Comparison of ENCODE assay signal across 27 mouse cellular contexts in genomic region chr6:42421439-42421838, GRCm38 (mm10). TPM values are rescaled to one million over a fixed set of nuclear protein-coding genes. Genes with fewer than 3 reads are reported as not detected.
DNase-seq lines count a peak whose midpoint lies in the region; ATAC-seq and TF ChIP-seq lines count a peak whose summit lies in the region.
"Had no signal": no experiment of that assay in that cellular context is flagged by ENCODE, and none has a peak within 500 bp of the region (broad histone marks: within the 10 kb centered on the region; RNA-seq: fewer than 3 reads in every experiment).

No protein-coding gene starts in this region.

- H3K4me3 ChIP-seq in liver, postnatal 0 days (ENCODE audit: low read depth, low read length), result no peak overlapping the region
- H3K4me3 ChIP-seq: embryonic facial prominence, embryonic 13.5 days; forebrain, embryonic 15.5 days; heart, embryonic 10.5 days; layer of hippocampus, adult 2 months; lung, embryonic 15.5 days; midbrain, embryonic 10.5 days had no signal

- ATAC-seq in liver, postnatal 0 days, result peak; percentile 17; the same call in 1 of the 2 replicates
- ATAC-seq in monocyte, adult 5-6 weeks (replicated peaks; ENCODE audit: insufficient number of reproducible peaks, low FRiP score, low TSS enrichment, poor library complexity, severe bottlenecking), result peak; percentile 87
- ATAC-seq: forebrain, embryonic 15.5 days had no signal

- TF ChIP-seq EP300 in liver, postnatal 0 days (IDR thresholded peaks at IDR 0.05; ENCODE audit: low read depth), result no peak

- H3K36me3 ChIP-seq in liver, postnatal 0 days (replicated peaks; ENCODE audit: insufficient read depth, low read length), result no peaks in the 10 kb centered on the region
- H3K36me3 ChIP-seq: embryonic facial prominence, embryonic 13.5 days; forebrain, embryonic 15.5 days; heart, embryonic 10.5 days; lung, embryonic 15.5 days; midbrain, embryonic 10.5 days had no signal

- no peak overlapping the region for H3K27ac ChIP-seq in liver, postnatal 0 days (ENCODE audit: low read depth)
- H3K27ac ChIP-seq: embryonic facial prominence, embryonic 13.5 days; forebrain, embryonic 15.5 days; heart, embryonic 10.5 days; layer of hippocampus, adult 2 months; lung, embryonic 15.5 days; midbrain, embryonic 10.5 days had no signal

- H3K9ac ChIP-seq in liver, postnatal 0 days (replicated peaks), result no peak overlapping the region
- H3K9ac ChIP-seq: embryonic facial prominence, embryonic 13.5 days; forebrain, embryonic 15.5 days; lung, embryonic 15.5 days had no signal

- no peak overlapping the region for H3K4me2 ChIP-seq in liver, postnatal 0 days (ENCODE audit: low read depth, low read length)
- H3K4me2 ChIP-seq: embryonic facial prominence, embryonic 13.5 days; forebrain, embryonic 15.5 days; liver, embryonic 11.5 days; lung, embryonic 15.5 days had no signal

- H3K4me1 ChIP-seq in liver, postnatal 0 days (ENCODE audit: insufficient read depth), result no peaks in the 10 kb centered on the region
- H3K4me1 ChIP-seq: embryonic facial prominence, embryonic 13.5 days; forebrain, embryonic 15.5 days; heart, embryonic 10.5 days; lung, embryonic 15.5 days; midbrain, embryonic 10.5 days had no signal

- DNase-seq in liver, postnatal 0 days, result no peak
- DNase-seq in liver, result no peak
- peak; percentile 68 for DNase-seq in A20 (ENCODE audit: low read depth, low spot score)
- DNase-seq in c-Kit-positive CD71-negative TER-119-negative erythroid progenitor cells, embryonic 14.5 days (ENCODE audit: low read depth), result peak; percentile 39
- DNase-seq in adrenal gland, adult 2 months, result no peak
- no peak for DNase-seq in heart, adult 9 months (ENCODE audit: low spot score in 2 of 2)
- DNase-seq in layer of hippocampus, postnatal 14 days (ENCODE audit: low spot score in 2 of 2), result no peak
- DNase-seq: cerebellum, adult 9-11 months; gastrocnemius, postnatal 25 days; kidney, adult 18-20 months; kidney, postnatal 14 days; right cerebral cortex, postnatal 14 days; spleen, adult 18-20 months; thymus, adult 2 months had no signal

- H3K9me3 ChIP-seq in liver, postnatal 0 days (ENCODE audit: low read length), result no peaks in the 10 kb centered on the region
- H3K9me3 ChIP-seq: embryonic facial prominence, embryonic 13.5 days; forebrain, embryonic 15.5 days; heart, embryonic 10.5 days; lung, embryonic 15.5 days; midbrain, embryonic 10.5 days had no signal

- 31% methylated on average over 2 of the region's 2 CpGs for WGBS in liver, postnatal 0 days (ENCODE audit: insufficient replicate concordance)

- no peaks in the 10 kb centered on the region for H3K27me3 ChIP-seq in liver, postnatal 0 days (ENCODE audit: insufficient read depth, low read length)
- H3K27me3 ChIP-seq: embryonic facial prominence, embryonic 13.5 days; forebrain, embryonic 15.5 days; lung, embryonic 15.5 days had no signal

- no peak for TF ChIP-seq CTCF in liver, postnatal 0 days (IDR thresholded peaks at IDR 0.05; ENCODE audit: low read depth)

RNA-seq across cellular contexts. Expression of gene Tas2r126, which starts 12.9 kb away (rescaled TPM):
- polyA plus RNA-seq in liver, postnatal 0 days (2015; fragmentation: Nextera tagmentation; extraction: Ambion mirVana), result not detected in 2 replicates
- 1.1 TPM in 1 of 3 replicates, not detected in the others for total RNA-seq in monocyte, adult 5-6 weeks (2017)
- total RNA-seq in adrenal gland, adult 2 months (2021), result 1 to 10 TPM in 1 of 2 experiments, under 1 TPM in 1; 0.66 to 4.8 TPM
- polyA plus RNA-seq in adrenal gland, adult 2 months (2012; rRNA removed), result 0.11 TPM in 1 of 2 replicates, not detected in the other
- total RNA-seq in layer of hippocampus, postnatal 14 days (2021), result not detected
- total RNA-seq: gastrocnemius, postnatal 25 days; layer of hippocampus, adult 2 months; left cerebral cortex, postnatal 36 days had no signal
- polyA plus RNA-seq: embryonic facial prominence, embryonic 13.5 days; forebrain, embryonic 15.5 days; heart, embryonic 10.5 days; heart, postnatal 0 days; hindbrain, embryonic 11.5 days; liver, embryonic 11.5 days; lung, embryonic 15.5 days; midbrain, embryonic 10.5 days; neural tube, embryonic 14.5 days; stomach, embryonic 16.5 days; thymus, adult 2 months had no signal

RNA-seq across cellular contexts. Expression of gene Tas2r135, which starts 16.2 kb away (rescaled TPM):
- polyA plus RNA-seq in liver, postnatal 0 days (2015; fragmentation: Nextera tagmentation; extraction: Ambion mirVana), result not detected in 2 replicates
- total RNA-seq in monocyte, adult 5-6 weeks (2017), result 1.6 TPM in 1 of 3 replicates, not detected in the others
- 1 to 10 TPM in 1 of 2 experiments, under 1 TPM in 1; 0.62 to 4.4 TPM for total RNA-seq in adrenal gland, adult 2 months (2021)
- 0.16 TPM in 1 of 2 replicates, not detected in the other for polyA plus RNA-seq in adrenal gland, adult 2 months (2012; rRNA removed)
- under 1 TPM in 1 of 2 experiments, not detected in 1; 0.36 TPM for total RNA-seq in layer of hippocampus, postnatal 14 days (2021)
- total RNA-seq: gastrocnemius, postnatal 25 days; layer of hippocampus, adult 2 months; left cerebral cortex, postnatal 36 days had no signal
- polyA plus RNA-seq: embryonic facial prominence, embryonic 13.5 days; forebrain, embryonic 15.5 days; heart, embryonic 10.5 days; heart, postnatal 0 days; liver, embryonic 11.5 days; lung, embryonic 15.5 days; midbrain, embryonic 10.5 days; neural tube, embryonic 14.5 days; stomach, embryonic 16.5 days; thymus, adult 2 months had no signal

RNA-seq across cellular contexts. Expression of gene Tas2r143, which starts 21.4 kb away (rescaled TPM):
- polyA plus RNA-seq in liver, postnatal 0 days (2015; fragmentation: Nextera tagmentation; extraction: Ambion mirVana), result not detected in 2 replicates
- 2.9 to 4.2 TPM in 2 of 3 replicates, not detected in the other for total RNA-seq in monocyte, adult 5-6 weeks (2017)
- total RNA-seq in adrenal gland, adult 2 months (2021), result 1 to 10 TPM in 1 of 2 experiments, under 1 TPM in 1; 0.90 to 7.2 TPM
- polyA plus RNA-seq in adrenal gland, adult 2 months (2012; rRNA removed), result 0.50 and 0.63 TPM in 2 replicates
- total RNA-seq in layer of hippocampus, postnatal 14 days (2021), result not detected
- total RNA-seq: gastrocnemius, postnatal 25 days; layer of hippocampus, adult 2 months had no signal
- polyA plus RNA-seq: embryonic facial prominence, embryonic 13.5 days; forebrain, embryonic 15.5 days; heart, embryonic 10.5 days; heart, postnatal 0 days; hindbrain, embryonic 11.5 days; liver, embryonic 11.5 days; lung, embryonic 15.5 days; midbrain, embryonic 10.5 days; neural tube, embryonic 14.5 days; stomach, embryonic 16.5 days had no signal

RNA-seq across cellular contexts. Expression of gene Olfr458, which starts 43.6 kb away (rescaled TPM):
- not detected in 2 replicates for polyA plus RNA-seq in liver, postnatal 0 days (2015; fragmentation: Nextera tagmentation; extraction: Ambion mirVana)
- not detected in 3 replicates for total RNA-seq in monocyte, adult 5-6 weeks (2017)
- not detected for total RNA-seq in adrenal gland, adult 2 months (2021)
- not detected in 2 replicates for polyA plus RNA-seq in adrenal gland, adult 2 months (2012; rRNA removed)
- not detected for total RNA-seq in layer of hippocampus, postnatal 14 days (2021)
- total RNA-seq: gastrocnemius, postnatal 25 days; layer of hippocampus, adult 2 months; left cerebral cortex, postnatal 36 days had no signal
- polyA plus RNA-seq: embryonic facial prominence, embryonic 13.5 days; forebrain, embryonic 15.5 days; heart, postnatal 0 days; hindbrain, embryonic 11.5 days; liver, embryonic 11.5 days; lung, embryonic 15.5 days; midbrain, embryonic 10.5 days; neural tube, embryonic 14.5 days; stomach, embryonic 16.5 days; thymus, adult 2 months had no signal

RNA-seq across cellular contexts. Expression of gene Epha1, which starts 48.4 kb away (rescaled TPM):
- polyA plus RNA-seq in liver, postnatal 0 days (2015; fragmentation: Nextera tagmentation; extraction: Ambion mirVana), result 16.8 and 18.7 TPM in 2 replicates
- total RNA-seq in monocyte, adult 5-6 weeks (2017), result 0.29 to 0.43 TPM in 2 of 3 replicates, not detected in the other
- total RNA-seq in adrenal gland, adult 2 months (2021), result under 1 TPM; 0.23 to 0.86 TPM
- 0.18 and 0.37 TPM in 2 replicates for polyA plus RNA-seq in adrenal gland, adult 2 months (2012; rRNA removed)
- total RNA-seq in layer of hippocampus, postnatal 14 days (2021), result under 1 TPM; 0.57 to 0.71 TPM
- total RNA-seq: layer of hippocampus, adult 2 months had no signal

Comparison
In these comparisons a context has a peak if more than half of its experiments do, and no peak if none do; other contexts are left out.
1. DNase-seq: peak in A20 (single experiment) and c-Kit-positive CD71-negative TER-119-negative erythroid progenitor cells, embryonic 14.5 days (single experiment); none in liver, postnatal 0 days (single experiment), liver (single experiment), adrenal gland, adult 2 months (single experiment), heart, adult 9 months (0 of 2) and layer of hippocampus, postnatal 14 days (0 of 2).